Mouse (Mus musculus): Measurements from ENCODE around the gene Arl10.

DNA sequence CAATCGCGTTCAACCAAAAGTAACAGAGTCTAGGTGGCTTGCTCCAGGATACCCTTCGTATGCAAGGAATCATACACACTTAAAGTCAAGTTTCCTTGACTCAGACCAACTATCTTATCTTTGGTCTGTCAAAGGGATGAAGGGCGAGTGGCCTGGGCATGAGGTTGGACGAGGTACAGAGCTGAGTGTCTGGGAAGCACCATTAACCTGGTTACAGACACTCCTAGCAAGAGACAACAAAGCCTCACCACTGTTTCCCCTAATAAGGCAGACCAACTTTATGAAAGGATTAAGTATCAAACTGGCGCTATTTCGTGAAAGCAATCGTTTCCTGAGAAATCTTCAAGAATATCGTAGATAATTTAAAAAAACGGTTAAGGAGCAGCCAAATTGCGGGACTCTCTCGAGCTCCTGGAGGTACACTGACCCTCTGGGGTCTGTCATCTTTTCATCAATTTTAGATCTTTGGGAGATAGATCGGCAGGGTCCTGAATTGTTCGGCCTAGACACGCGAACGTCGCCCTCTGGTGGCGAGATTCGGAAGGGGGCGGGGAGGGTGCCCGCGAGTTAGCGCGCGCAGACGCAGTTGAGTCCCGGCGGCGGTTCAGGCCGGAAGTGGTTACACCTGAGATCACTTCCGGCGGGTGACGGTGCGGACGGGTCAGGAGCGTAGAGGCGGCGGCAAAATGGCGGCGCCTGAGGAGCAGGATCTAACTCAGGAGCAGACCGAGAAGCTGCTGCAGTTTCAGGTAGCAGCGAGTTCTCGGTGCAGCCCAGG lies 46.5 kb downstream of the Arl10 start, which contains the start of gene Faf2:
- TF ChIP-seq POLR2A (IDR thresholded peaks at IDR 0.05; ENCODE audit: low read depth, low read length) (peak; percentile 86), CTCF (IDR thresholded peaks at IDR 0.05; ENCODE audit: borderline replicate concordance, insufficient read depth, low read length) (peak; percentile 82; the same call in 1 of the 2 replicates)
